Mouse (Mus musculus) mature B cell (primary cell): ENCODE measurements around the gene Pdgfa.

Source experiments
- in situ Hi-C: fragments of 300-500 bp; cut with MboI; formaldehyde crosslinking; loops from 2 replicates; pipeline ENCODE4 v1.14.3; 2019

Pdgfa gene

GRCm38 (mm10) chr5:138997171-138997788 lies at the start of gene Pdgfa:
TSS of gene Pdgfa (minus strand) at chr5:138997370.
- in situ Hi-C loops, result no loop called here

- in situ Hi-C loops, result no loop called here
Observed at GRCm38 (mm10) chr5:139046636-139047035, 49.5 kb upstream of the Pdgfa start.

GRCm38 (mm10) chr5:139043546-139043945 lies 46.4 kb upstream of the Pdgfa start:
- in situ Hi-C loops, result no loop called here

GRCm38 (mm10) chr5:139042299-139042698 lies 45.1 kb upstream of the Pdgfa start:
- in situ Hi-C loops, result no loop called here

GRCm38 (mm10) chr5:139035171-139035570 lies 38.0 kb upstream of the Pdgfa start:
- in situ Hi-C loops, result no loop called here

DNA sequence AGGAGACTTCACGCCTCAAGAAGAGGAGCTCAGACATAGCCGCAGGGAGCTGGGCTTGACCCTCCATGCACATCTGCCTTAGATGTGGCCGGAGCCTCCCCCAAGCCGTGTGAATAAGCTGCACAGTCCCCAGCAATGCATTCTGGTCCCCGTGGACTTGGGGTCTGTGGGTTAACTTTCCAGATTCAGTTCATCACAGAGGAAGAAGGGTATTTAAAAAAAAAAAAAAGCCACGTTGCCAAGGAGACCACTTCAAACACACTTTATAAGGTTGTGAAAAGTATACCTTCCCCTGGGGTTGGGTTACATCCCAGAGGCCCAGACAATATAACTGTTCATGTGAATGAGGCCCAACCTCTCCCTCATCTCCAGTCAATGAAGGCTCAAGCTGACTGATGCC lies 37.6 kb upstream of the Pdgfa start:
- in situ Hi-C loops, result no loop called here

DNA sequence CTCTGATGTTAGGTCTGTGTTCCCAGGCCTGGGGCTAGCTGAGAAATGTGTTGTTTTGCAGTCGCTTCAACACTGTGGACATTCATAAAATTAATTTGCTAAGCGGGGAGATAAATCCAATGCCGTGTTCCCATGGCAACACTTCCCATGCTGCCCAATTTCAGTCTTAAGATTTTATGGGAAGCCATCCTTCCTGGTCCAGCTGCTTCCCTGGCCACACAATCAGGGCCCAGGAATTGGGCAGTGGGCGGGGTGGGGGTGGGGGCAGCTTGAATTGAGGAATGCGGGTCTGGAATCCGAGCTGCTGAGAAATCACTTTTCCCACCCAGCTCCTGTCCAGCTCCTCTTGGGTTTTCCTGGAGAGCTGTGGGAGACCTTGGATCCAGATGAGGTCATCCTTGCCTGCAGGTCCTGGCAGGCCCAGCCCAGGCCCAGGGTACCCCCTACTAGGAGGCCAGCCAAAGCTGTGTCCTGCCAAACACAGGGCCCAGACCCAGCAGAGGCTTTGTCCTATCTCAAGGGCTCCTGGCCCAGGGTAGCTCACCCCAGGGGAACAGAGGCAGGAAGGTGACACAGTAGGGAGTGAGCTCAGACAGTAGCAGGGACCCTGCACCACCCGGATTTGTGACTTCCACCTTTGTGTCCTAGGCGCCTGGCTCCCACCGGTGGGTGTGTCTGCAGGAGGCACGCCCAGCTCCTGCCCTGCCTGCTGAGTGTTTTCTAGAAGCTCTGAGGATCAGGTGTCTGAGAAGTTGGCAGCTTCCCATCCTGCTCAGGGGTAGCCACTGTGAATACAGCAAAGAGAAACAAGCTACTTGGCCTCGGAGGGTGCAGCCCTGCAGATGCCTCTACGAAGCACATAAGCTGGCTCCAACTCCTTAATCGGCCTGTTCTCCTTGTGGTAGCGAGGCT lies 36.5 kb upstream of the Pdgfa start:
- in situ Hi-C loops, result no loop called here

DNA sequence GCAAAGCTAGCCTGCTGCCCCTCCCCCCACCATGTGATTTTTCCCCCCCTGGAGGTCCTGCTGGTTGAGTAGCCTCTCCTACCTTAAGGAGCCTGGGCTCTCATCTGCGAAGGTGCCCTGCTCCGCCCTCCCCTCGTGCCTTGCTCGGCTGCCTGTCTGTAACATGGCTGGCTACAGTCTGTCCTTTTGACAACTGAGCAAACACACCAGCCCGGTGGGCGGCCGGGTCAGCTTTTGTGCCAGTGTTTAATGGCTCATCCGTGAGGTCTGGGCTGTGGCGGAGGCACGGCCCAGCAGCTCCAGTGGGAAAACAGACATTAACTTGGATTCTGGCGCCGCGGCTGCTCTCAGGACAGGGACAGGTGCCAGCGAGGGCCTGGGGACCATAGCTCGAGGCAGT lies 30.4 kb upstream of the Pdgfa start:
- in situ Hi-C loops, result no loop called here

GRCm38 (mm10) chr5:139024351-139025105 lies 27.4 kb upstream of the Pdgfa start:
- in situ Hi-C loops, result no loop called here

DNA sequence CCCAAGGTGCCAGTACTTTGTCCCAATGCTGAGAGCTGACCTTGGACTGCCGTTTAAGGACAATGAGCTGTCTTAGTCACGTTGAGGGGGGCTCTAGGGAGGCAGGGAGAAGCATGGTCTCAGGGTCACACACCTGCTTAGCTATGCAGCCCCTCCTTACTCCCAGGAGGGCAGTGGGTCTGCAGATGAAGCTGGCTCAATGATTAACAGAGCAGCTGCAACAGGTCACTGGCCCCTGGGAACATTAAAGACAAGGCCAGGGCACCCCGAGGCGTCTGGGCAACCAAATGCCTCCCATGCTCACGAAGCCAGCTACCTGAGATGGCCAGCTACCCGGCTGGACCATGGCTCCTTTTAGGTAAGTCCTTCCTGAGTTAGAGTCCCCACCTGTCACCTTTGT lies 23.4 kb upstream of the Pdgfa start:
- in situ Hi-C loops, result no loop called here

GRCm38 (mm10) chr5:139017371-139018124 lies 20.4 kb upstream of the Pdgfa start:
- in situ Hi-C loops, result no loop called here

DNA sequence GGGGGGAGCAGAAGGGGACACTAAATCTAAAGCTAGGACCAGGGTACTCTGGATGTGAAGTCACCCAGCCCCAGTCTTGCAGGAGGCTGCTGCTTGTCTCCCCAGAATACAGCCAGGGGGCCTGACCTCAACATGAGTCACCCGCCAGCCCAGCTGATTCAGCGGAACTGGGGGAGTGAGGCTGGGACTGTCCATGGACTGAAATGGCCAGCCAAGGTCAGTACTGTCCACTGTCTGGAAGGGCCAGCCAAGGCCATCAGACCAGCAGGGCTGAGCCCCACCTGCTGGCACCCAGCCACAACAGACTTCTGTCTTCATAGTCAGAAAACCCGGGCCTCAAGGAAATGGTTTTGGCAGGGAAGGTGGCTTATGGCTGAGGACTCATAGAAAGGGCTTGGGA lies 17.9 kb upstream of the Pdgfa start:
- in situ Hi-C loops, result no loop called here

GRCm38 (mm10) chr5:139010649-139011048 lies 13.5 kb upstream of the Pdgfa start:
- in situ Hi-C loops, result no loop called here

DNA sequence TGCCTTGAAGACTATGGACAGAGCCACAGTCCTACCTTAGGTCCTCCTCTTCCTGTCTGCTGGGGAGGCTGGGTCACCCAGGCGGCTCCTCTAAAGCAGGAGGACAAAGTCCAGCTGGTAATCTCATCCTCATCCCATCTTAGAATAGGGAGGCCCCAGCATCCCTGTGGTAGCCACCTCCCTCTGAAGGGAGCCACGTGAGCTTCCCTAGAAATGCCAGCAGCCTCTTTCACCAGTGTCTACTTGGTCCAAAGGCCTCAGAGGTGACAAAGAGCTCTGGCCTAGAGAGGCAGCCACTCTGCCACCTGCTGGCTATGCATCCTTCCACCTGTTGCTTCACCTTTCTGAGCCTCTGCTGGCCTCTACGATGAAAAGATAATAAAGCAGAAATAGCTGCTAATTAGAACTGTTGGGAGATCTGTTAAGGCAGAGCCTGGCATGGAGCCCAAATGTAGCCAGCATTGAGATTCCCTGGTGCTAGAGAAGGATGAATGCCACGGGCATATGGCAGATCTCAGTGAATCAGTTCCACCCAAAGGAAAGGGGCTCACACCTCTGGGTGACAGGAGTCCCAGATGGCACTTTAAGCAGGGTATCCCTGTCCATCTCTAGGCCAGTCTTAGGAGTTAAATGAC lies 10.1 kb upstream of the Pdgfa start:
- in situ Hi-C loops, result no loop called here

- in situ Hi-C loops, result no loop called here
Observed at GRCm38 (mm10) chr5:139004588-139004987, 7.4 kb upstream of the Pdgfa start.

- in situ Hi-C loops, result no loop called here
Observed at GRCm38 (mm10) chr5:138999716-139000115, 2.5 kb upstream of the Pdgfa start.

DNA sequence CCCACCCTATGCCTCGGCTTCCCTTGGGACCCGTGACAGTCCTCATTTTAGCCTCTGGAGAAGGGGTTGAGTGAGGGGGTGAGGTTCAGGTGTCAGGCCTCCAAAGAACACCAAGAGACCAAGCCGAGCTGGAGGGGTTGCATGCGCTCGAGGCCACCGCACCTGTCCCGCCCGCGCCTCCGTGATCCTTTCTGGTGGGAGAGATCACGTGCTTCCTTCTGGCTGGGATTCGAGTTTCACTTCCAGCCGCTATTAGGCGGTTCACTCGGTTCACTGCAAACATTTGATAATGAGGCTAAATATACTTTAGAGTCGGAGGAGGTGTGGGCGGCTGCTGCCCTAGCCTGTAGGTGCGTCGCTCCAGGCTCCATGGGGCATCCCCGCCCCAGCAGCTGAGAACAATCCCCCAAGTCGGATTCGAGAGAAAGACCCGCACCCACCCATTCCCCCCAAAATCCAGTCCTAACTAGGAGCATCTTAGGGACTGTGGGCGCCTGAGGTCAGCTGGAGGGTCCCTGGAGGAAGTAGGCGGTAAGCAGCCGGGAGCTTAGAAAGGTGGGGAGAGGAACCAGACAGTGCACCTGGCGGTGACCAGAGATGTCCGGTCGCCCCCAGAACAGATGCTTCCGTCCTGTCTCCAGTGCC lies 888 bp upstream of the Pdgfa start:
- in situ Hi-C loops, result no loop called here

DNA sequence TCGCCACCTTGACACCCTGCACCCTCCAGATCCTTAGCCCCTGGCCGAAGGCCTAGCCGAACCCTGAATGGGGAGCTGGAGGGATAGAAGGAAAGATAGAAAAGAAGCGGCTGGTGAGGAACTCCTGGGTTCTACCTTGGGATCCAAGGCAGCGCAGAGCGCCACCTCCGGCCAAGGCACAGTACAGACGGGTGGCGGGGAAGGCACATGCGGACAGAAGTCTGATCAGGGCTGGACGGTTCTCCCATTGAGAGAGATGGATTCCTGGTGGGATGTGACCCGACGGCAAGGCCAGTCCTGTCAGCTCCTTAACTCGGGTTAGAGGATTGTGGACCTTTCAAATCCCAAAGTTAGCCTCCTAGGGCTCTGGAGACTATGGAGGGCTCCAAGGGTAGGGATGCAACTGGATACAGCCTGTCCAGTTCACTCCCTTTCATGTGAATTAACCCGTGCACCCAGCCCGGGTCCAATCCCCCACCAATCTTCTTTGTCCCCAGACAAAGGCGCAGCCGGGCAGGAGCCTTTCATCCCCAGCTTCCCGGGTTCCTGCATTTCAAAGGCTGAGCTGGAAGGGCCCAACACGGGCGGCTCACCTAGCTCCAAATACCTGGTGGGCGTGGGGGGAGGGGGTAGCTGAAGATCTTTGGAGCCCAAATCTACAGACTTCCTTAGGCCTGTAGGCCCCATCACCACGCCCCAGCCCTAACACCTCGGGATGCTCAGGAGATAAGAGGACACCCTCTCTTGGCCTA lies 672 bp downstream of the Pdgfa start:
- in situ Hi-C loops, result no loop called here

- in situ Hi-C loops, result no loop called here
Observed at GRCm38 (mm10) chr5:138995721-138996311, 1.4 kb downstream of the Pdgfa start.
